Mouse (Mus musculus) liver, embryonic 14.5 days (tissue): Measurements from ENCODE around the gene 1700067P10Rik. TPM values are rescaled to one million over a fixed set of nuclear protein-coding genes. Genes with fewer than 3 reads are reported as not detected.

ENCODE experiments used
- ATAC-seq: fragments of 200-750 bp; cut with Nextera tagmentation; 2 replicates; pipeline ENCODE4 v1.8.0; 2017; ENCODE audit warnings: moderate number of reproducible peaks, mild to moderate bottlenecking, moderate library complexity; ENCODE audit not compliant: insufficient read depth
- DNase-seq, 3 experiments: peaks; one replicate each; pipeline ENCODE4 v3.0.0-alpha.2; 2012 to 2013; ENCODE audit warnings: low read depth in 3 of 3, low spot score in 3 of 3
- H3K27ac ChIP-seq: fragments of 300-500 bp; sonication (generic); 2 replicates; pipeline ENCODE4 v1.5.1; 2014; ENCODE audit warnings: moderate library complexity, mild to moderate bottlenecking, control low read depth, inconsistent platforms
- H3K27me3 ChIP-seq: fragments of 300-500 bp; sonication (generic); 2 replicates; pipeline ENCODE4 v1.6.1; 2014; ENCODE audit warnings: mild to moderate bottlenecking, low read length, moderate library complexity; ENCODE audit not compliant: control insufficient read depth, insufficient read depth
- H3K36me3 ChIP-seq: fragments of 300-500 bp; sonication (generic); replicated peaks from 2 replicates; pipeline ENCODE4 v1.6.1; 2014; ENCODE audit warnings: low read depth; ENCODE audit not compliant: control insufficient read depth, insufficient read depth
- H3K4me1 ChIP-seq, 2 experiments: fragments of 200-500 bp in 1 of 2; fragments of 300-500 bp in 1 of 2; sonication (generic) in 1 of 2; replicated peaks; 2 replicates each; pipeline ENCODE4 v1.6.1; 2012 to 2014; ENCODE audit warnings: antibody characterized with exemption in 1 of 2, inconsistent platforms in 1 of 2, low read length in 1 of 2; ENCODE audit not compliant: control insufficient read depth in 2 of 2, insufficient read depth in 2 of 2
- H3K4me2 ChIP-seq: fragments of 300-500 bp; sonication (generic); 2 replicates; pipeline ENCODE4 v1.6.1; 2014; ENCODE audit warnings: low read depth, mild to moderate bottlenecking, control low read depth, moderate library complexity
- H3K4me3 ChIP-seq, 2 experiments: fragments of 200-500 bp in 1 of 2; fragments of 300-500 bp in 1 of 2; sonication (generic) in 1 of 2; 2 replicates each; pipeline ENCODE4 v1.5.1; 2012 to 2014; ENCODE audit warnings: low read depth in 2 of 2, low read length in 2 of 2, mild to moderate bottlenecking in 2 of 2, control low read depth in 1 of 2, inconsistent platforms in 1 of 2, moderate library complexity in 1 of 2; ENCODE audit not compliant: insufficient read depth in 1 of 2
- H3K9ac ChIP-seq: fragments of 300-500 bp; sonication (generic); replicated peaks from 2 replicates; pipeline ENCODE4 v1.6.1; 2014; ENCODE audit warnings: mild to moderate bottlenecking, control low read depth, moderate library complexity
- H3K9me3 ChIP-seq: fragments of 300-500 bp; sonication (generic); 2 replicates; pipeline ENCODE4 v1.6.1; 2016; ENCODE audit warnings: low read length, mixed read lengths; ENCODE audit not compliant: control insufficient read depth
- CTCF ChIP-seq: IDR thresholded peaks from 2 replicates; pipeline ENCODE4 v1.5.1; 2016; ENCODE audit warnings: antibody characterized with exemption, low read depth, control low read depth
- EP300 ChIP-seq: IDR thresholded peaks from 2 replicates; pipeline ENCODE4 v1.6.1; 2016; ENCODE audit warnings: antibody characterized with exemption, low read depth
- WGBS: fragments of 180-500 bp; shearing (Covaris S2); extraction: QIAGEN DNeasy Blood & Tissue Kit; methylation state at CpG from one replicate; pipeline ENCODE4 v1.1.7; 2014; ENCODE audit not compliant: insufficient replicate concordance; 5-methylcytosine and 5-hydroxymethylcytosine counted together
- polyA plus RNA-seq, 2 experiments: library from polyadenylated mRNA; depleted of rRNA in 1 of 2; stranded (reverse) in 1 of 2; unstranded in 1 of 2; fragments of >200 nt; fragmentation: Nextera tagmentation in 1 of 2; extraction: Ambion mirVana in 1 of 2; gene quantifications; 2 replicates each; pipeline versions ENCODE4 v1.2.1 to v1.2.3; 2012 to 2014

Gene 1700067P10Rik
- polyA plus RNA-seq, 2 experiments: not detected

GRCm38 (mm10) chr17:48096321-48096720, 7.2 kb downstream of the 1700067P10Rik start:
- H3K9ac ChIP-seq: no peak overlapping the region
- H3K4me1 ChIP-seq: peaks cover 0 to 2% of the 10 kb centered on the region in 2 experiments; a peak in 1 of 4 replicates
- no peaks in the 10 kb centered on the region for H3K36me3 ChIP-seq
- no peak for ATAC-seq
- no peak overlapping the region for H3K4me3 ChIP-seq
- H3K27ac ChIP-seq: no peak overlapping the region
- TF ChIP-seq EP300 (no peak), CTCF (no peak)
- WGBS: 7% methylated on average over 17 of the region's 17 CpGs
- H3K27me3 ChIP-seq: peaks cover 68% of the 10 kb centered on the region
- H3K4me2 ChIP-seq: no peak overlapping the region
- DNase-seq: no peak
- no peaks in the 10 kb centered on the region; the same call in 1 of the 2 replicates for H3K9me3 ChIP-seq

GRCm38 (mm10) chr17:48097011-48097742, 8.1 kb downstream of the 1700067P10Rik start:
- H3K27ac ChIP-seq: no peak overlapping the region
- peaks cover 68% of the 10 kb centered on the region for H3K27me3 ChIP-seq
- no peaks in the 10 kb centered on the region; the same call in 1 of the 2 replicates for H3K9me3 ChIP-seq
- no peak overlapping the region for H3K4me3 ChIP-seq
- ATAC-seq (no peak; the same call in 1 of the 2 replicates), DNase-seq (no peak)
- no peak for TF ChIP-seq EP300
- peak; percentile 56 for TF ChIP-seq CTCF
- no peak overlapping the region for H3K9ac ChIP-seq
- peak overlapping the region; percentile 41 for H3K4me2 ChIP-seq
- under 1% methylated on average over 40 of the region's 41 CpGs for WGBS
- H3K36me3 ChIP-seq: no peaks in the 10 kb centered on the region
- H3K4me1 ChIP-seq: peaks cover 0 to 2% of the 10 kb centered on the region in 2 experiments; a peak in 1 of 4 replicates

DNA sequence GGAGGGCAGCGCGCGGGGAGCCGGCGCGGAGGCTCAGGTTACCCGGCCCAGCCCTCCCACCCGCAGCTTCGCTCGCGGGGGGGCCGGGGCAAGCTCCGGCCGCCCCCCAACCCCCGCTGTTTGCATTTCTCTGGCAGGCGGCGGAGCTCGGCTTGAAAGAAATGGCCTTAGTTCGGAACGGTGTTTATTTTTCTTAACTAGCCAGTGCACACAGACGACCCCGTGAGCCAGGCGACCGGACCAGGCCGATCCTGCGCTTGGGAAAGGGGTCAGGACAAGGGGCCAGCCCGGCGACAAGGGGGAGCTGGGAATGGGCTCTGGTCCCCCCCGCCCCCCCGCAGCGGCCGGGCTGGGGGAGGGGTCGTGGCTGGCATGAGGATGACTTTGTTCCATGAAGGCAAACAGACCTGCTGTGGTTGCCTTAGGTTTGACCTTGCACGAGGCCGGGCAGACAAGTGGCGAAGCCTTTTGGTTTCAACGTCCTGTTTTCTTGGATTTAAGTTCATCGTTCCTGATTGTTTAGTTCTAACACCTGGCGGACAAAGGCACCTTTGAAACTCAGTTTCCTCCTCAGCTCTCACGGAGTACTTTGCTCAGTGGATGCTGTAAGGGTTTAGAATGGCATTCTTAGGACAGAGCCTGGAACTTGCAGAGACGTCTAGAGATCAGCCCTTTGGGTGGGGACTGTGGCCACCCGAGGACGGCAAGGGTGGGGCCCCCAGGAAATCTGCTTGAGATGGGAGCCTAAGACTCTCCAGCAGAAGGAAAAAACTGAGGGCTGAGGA, 8.8 kb downstream of the 1700067P10Rik start:
- under 1% methylated on average over 36 of the region's 43 CpGs for WGBS
- TF ChIP-seq CTCF (no peak), EP300 (no peak)
- no peak overlapping the region for H3K27ac ChIP-seq
- H3K9me3 ChIP-seq: no peaks in the 10 kb centered on the region; the same call in 1 of the 2 replicates
- peaks cover 0 to 2% of the 10 kb centered on the region in 2 experiments; a peak in 1 of 4 replicates for H3K4me1 ChIP-seq
- peaks cover 68% of the 10 kb centered on the region for H3K27me3 ChIP-seq
- H3K4me2 ChIP-seq: peak overlapping the region; percentile 41
- H3K9ac ChIP-seq: no peak overlapping the region
- no peak overlapping the region for H3K4me3 ChIP-seq
- peak; percentile 60 for ATAC-seq
- DNase-seq: no peak
- H3K36me3 ChIP-seq: no peaks in the 10 kb centered on the region

GRCm38 (mm10) chr17:48098528-48098890, 9.4 kb downstream of the 1700067P10Rik start:
- no peak for ATAC-seq
- Histone ChIP-seq H3K9ac (no peak overlapping the region), H3K4me3 (peak overlapping the region in 1 of 2 experiments; percentile 3; a peak in 1 of 4 replicates), H3K36me3 (no peaks in the 10 kb centered on the region), H3K27me3 (peaks cover 68% of the 10 kb centered on the region), H3K4me2 (peak overlapping the region; percentile 41), H3K4me1 (peaks cover 0 to 2% of the 10 kb centered on the region in 2 experiments; a peak in 1 of 4 replicates), H3K27ac (no peak overlapping the region), H3K9me3 (no peaks in the 10 kb centered on the region; the same call in 1 of the 2 replicates)
- DNase-seq: no peak
- 0% methylated on average over 19 of the region's 19 CpGs for WGBS
- TF ChIP-seq EP300 (no peak), CTCF (no peak)

- peaks cover 63% of the 10 kb centered on the region for H3K27me3 ChIP-seq
- no peak for ATAC-seq
Measured at GRCm38 (mm10) chr17:48099312-48099711, 10.2 kb downstream of the 1700067P10Rik start.

More at GRCm38 (mm10) chr17:48099312-48099711, 10.2 kb downstream of the 1700067P10Rik start:
- TF ChIP-seq EP300: no peak
- no peak for TF ChIP-seq CTCF
- Histone ChIP-seq H3K4me2 (no peak overlapping the region), H3K36me3 (no peaks in the 10 kb centered on the region), H3K27ac (no peak overlapping the region), H3K9me3 (no peaks in the 10 kb centered on the region), H3K4me3 (no peak overlapping the region), H3K9ac (no peak overlapping the region), H3K4me1 (peaks cover 0 to 2% of the 10 kb centered on the region in 2 experiments; a peak in 1 of 4 replicates)
- 6% methylated on average over 11 of the region's 11 CpGs for WGBS
- DNase-seq: no peak
